Mouse (Mus musculus): ENCODE measurements around the gene Rrnad1. TPM values are rescaled to one million over a fixed set of nuclear protein-coding genes. Genes with fewer than 3 reads are reported as not detected.
"Not testable (repeated sequence)": the region's sequence is repeated elsewhere in the genome, so short reads cannot be mapped to it uniquely, and the experiment has no call there.

Gene Rrnad1
- polyA plus RNA-seq, 1 experiment from 2014 or later = 17.2 TPM

DNA sequence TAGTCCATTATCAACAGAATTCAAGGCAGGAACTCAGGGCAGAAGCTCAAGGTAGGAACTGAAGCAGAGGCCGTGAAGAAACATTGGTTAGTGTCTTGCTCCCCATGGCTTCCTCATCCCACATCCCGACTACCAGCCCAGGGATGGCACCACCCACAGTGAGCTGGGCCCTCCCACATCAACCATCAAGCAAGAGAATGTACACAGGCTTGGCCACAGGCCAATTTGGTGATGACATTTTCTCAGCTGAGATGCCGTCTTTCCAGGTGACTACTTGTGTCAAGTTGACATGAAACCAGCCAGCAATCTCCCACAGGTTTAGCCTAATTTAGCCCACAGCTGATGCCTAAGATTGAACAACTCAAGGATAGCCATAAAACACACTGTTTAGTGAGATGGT is 31.3 kb downstream of the Rrnad1 start:
- 81% methylated on average over 3 of the region's 3 CpGs for WGBS
- ATAC-seq (ENCODE audit: insufficient number of reproducible peaks, low FRiP score, low TSS enrichment, low read depth) = no peak

DNA sequence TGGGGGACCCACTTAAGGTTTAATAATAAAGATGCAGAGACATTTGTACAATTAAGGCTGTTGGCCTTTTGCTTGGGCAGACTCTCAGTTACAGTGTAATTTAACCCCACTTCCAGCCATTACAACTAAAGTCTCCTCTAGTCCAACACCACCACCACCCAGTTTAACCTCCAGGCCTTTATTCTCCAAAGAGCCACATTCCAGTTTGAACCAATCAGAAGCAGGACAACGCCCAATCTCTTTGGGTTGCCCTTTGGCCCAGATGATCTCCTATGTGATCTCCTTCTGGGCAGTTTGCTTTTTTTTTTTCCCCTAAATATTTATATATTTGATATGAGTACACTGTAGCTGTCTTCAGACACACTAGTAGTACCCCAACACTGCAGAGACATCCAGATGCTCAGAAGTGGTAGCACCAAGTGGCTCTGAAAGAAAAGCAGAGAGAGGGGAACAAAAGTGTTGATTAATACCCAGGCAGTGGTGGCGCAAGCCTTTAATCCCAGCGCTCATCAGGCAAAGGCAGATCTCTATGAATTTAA is 37.1 kb downstream of the Rrnad1 start:
- ATAC-seq (ENCODE audit: insufficient number of reproducible peaks, low FRiP score, low TSS enrichment, low read depth) = no peak
- no peaks in the 10 kb centered on the region for H3K9me3 ChIP-seq (ENCODE audit: control insufficient read depth, low read length)
- no peaks in the 10 kb centered on the region for H3K36me3 ChIP-seq (ENCODE audit: control insufficient read depth, insufficient read depth, low read length)
- no peak overlapping the region for H3K27ac ChIP-seq (replicated peaks; ENCODE audit: low read depth, low read length)
- H3K9ac ChIP-seq (ENCODE audit: low read length) = no peak overlapping the region; the same call in 1 of the 2 replicates
- H3K27me3 ChIP-seq (ENCODE audit: control insufficient read depth, insufficient read depth, low read length) = no peaks in the 10 kb centered on the region
- no peak overlapping the region for H3K4me2 ChIP-seq (ENCODE audit: low read depth, severe bottlenecking)
- H3K4me1 ChIP-seq (ENCODE audit: control insufficient read depth, insufficient read depth, low read length) = no peaks in the 10 kb centered on the region
- DNase-seq (ENCODE audit: low spot score) = no peak
- 82% methylated on average over 3 of the region's 3 CpGs for WGBS
- H3K4me3 ChIP-seq (ENCODE audit: low read depth, low read length) = no peak overlapping the region

More for the DNA sequence above, 31.3 kb downstream of the Rrnad1 start:
- H3K27me3 ChIP-seq (ENCODE audit: control insufficient read depth, insufficient read depth, low read length) = no peaks in the 10 kb centered on the region
- no peak overlapping the region for H3K9ac ChIP-seq (ENCODE audit: low read length)
- H3K4me3 ChIP-seq (ENCODE audit: low read depth, low read length) = no peak overlapping the region
- H3K4me2 ChIP-seq (ENCODE audit: low read depth, severe bottlenecking) = no peak overlapping the region
- no peaks in the 10 kb centered on the region for H3K4me1 ChIP-seq (ENCODE audit: control insufficient read depth, insufficient read depth, low read length)
- no peaks in the 10 kb centered on the region for H3K9me3 ChIP-seq (ENCODE audit: control insufficient read depth, low read length)
- no peak overlapping the region for H3K27ac ChIP-seq (replicated peaks; ENCODE audit: low read depth, low read length)
- no peaks in the 10 kb centered on the region for H3K36me3 ChIP-seq (ENCODE audit: control insufficient read depth, insufficient read depth, low read length)
- DNase-seq (ENCODE audit: low spot score) = no peak

GRCm38 (mm10) chr3:87891481-87891880 is 39.0 kb downstream of the Rrnad1 start:
- Histone ChIP-seq H3K4me3 (ENCODE audit: low read depth, low read length) (no peak overlapping the region), H3K4me2 (ENCODE audit: low read depth, severe bottlenecking) (no peak overlapping the region), H3K36me3 (ENCODE audit: control insufficient read depth, insufficient read depth, low read length) (no peaks in the 10 kb centered on the region), H3K27me3 (ENCODE audit: control insufficient read depth, insufficient read depth, low read length) (no peaks in the 10 kb centered on the region), H3K4me1 (ENCODE audit: control insufficient read depth, insufficient read depth, low read length) (no peaks in the 10 kb centered on the region), H3K27ac (replicated peaks; ENCODE audit: low read depth, low read length) (no peak overlapping the region), H3K9ac (ENCODE audit: low read length) (no peak overlapping the region), H3K9me3 (ENCODE audit: control insufficient read depth, low read length) (no peaks in the 10 kb centered on the region)
- DNase-seq (ENCODE audit: low spot score) (no peak), ATAC-seq (ENCODE audit: insufficient number of reproducible peaks, low FRiP score, low TSS enrichment, low read depth) (no peak)
- 69% methylated on average over 3 of the region's 3 CpGs for WGBS

DNA sequence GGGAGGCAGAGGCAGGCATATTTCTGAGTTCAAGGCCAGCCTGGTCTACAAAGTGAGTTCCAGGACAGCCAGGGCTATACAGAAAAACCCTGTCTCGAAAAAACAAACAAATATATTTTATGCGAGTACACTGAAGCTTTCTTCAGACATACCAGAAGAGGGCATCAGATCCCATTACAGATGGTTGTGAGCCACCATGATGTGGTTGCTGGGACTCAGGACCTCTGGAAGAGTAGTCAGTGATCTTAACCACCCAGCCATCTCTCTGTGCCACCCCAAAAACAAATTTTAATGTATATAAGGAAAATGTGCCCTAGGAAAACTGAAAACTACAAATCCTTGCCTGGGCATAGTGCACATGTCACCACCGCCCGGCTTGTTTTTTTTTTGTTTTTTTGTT is 43.1 kb downstream of the Rrnad1 start:
- not testable (repeated sequence) for H3K4me3 ChIP-seq (ENCODE audit: low read depth, low read length); H3K4me1 ChIP-seq (ENCODE audit: control insufficient read depth, insufficient read depth, low read length); H3K27me3 ChIP-seq (ENCODE audit: control insufficient read depth, insufficient read depth, low read length); H3K9ac ChIP-seq (ENCODE audit: low read length); H3K27ac ChIP-seq (replicated peaks; ENCODE audit: low read depth, low read length); ATAC-seq (ENCODE audit: insufficient number of reproducible peaks, low FRiP score, low TSS enrichment, low read depth); H3K4me2 ChIP-seq (ENCODE audit: low read depth, severe bottlenecking); DNase-seq (ENCODE audit: low spot score); H3K9me3 ChIP-seq (ENCODE audit: control insufficient read depth, low read length); H3K36me3 ChIP-seq (ENCODE audit: control insufficient read depth, insufficient read depth, low read length)
- 83% methylated on average over 4 of the region's 4 CpGs for WGBS

- ATAC-seq (ENCODE audit: insufficient number of reproducible peaks, low FRiP score, low TSS enrichment, low read depth) (no peak), DNase-seq (ENCODE audit: low spot score) (no peak)
- 85% methylated on average over 6 of the region's 6 CpGs for WGBS
- peaks cover 9% of the 10 kb centered on the region for H3K4me1 ChIP-seq (ENCODE audit: control insufficient read depth, insufficient read depth, low read length)
- no peaks in the 10 kb centered on the region; the same call in 1 of the 2 replicates for H3K36me3 ChIP-seq (ENCODE audit: control insufficient read depth, insufficient read depth, low read length)
- H3K9ac ChIP-seq (ENCODE audit: low read length) = no peak overlapping the region; the same call in 1 of the 2 replicates
- no peaks in the 10 kb centered on the region for H3K27me3 ChIP-seq (ENCODE audit: control insufficient read depth, insufficient read depth, low read length)
- H3K4me3 ChIP-seq (ENCODE audit: low read depth, low read length) = peak overlapping the region; percentile 92; the same call in 1 of the 2 replicates
- H3K4me2 ChIP-seq (ENCODE audit: low read depth, severe bottlenecking) = peak overlapping the region; percentile 40; the same call in 1 of the 2 replicates
- H3K9me3 ChIP-seq (ENCODE audit: control insufficient read depth, low read length) = no peaks in the 10 kb centered on the region
- H3K27ac ChIP-seq (replicated peaks; ENCODE audit: low read depth, low read length) = no peak overlapping the region
Measured at GRCm38 (mm10) chr3:87886416-87886815, 44.1 kb downstream of the Rrnad1 start.

- Histone ChIP-seq H3K4me2 (ENCODE audit: low read depth, severe bottlenecking) (peak overlapping the region; percentile 40), H3K4me1 (ENCODE audit: control insufficient read depth, insufficient read depth, low read length) (peaks cover 9% of the 10 kb centered on the region), H3K36me3 (ENCODE audit: control insufficient read depth, insufficient read depth, low read length) (no peaks in the 10 kb centered on the region; the same call in 1 of the 2 replicates), H3K9me3 (ENCODE audit: control insufficient read depth, low read length) (no peaks in the 10 kb centered on the region), H3K9ac (ENCODE audit: low read length) (peak overlapping the region; percentile 27; the same call in 1 of the 2 replicates), H3K4me3 (ENCODE audit: low read depth, low read length) (peak overlapping the region; percentile 92), H3K27me3 (ENCODE audit: control insufficient read depth, insufficient read depth, low read length) (no peaks in the 10 kb centered on the region), H3K27ac (replicated peaks; ENCODE audit: low read depth, low read length) (no peak overlapping the region)
- ATAC-seq (ENCODE audit: insufficient number of reproducible peaks, low FRiP score, low TSS enrichment, low read depth) (no peak; the same call in 1 of the 2 replicates), DNase-seq (ENCODE audit: low spot score) (no peak)
- 16% methylated on average over 10 of the region's 10 CpGs for WGBS
Measured at GRCm38 (mm10) chr3:87886004-87886365, 44.5 kb downstream of the Rrnad1 start.

GRCm38 (mm10) chr3:87885281-87886003 is 45.1 kb downstream of the Rrnad1 start, which contains the start of gene Prcc:
Gene Prcc, minus strand, starts transcription at chr3:87885608.
- Histone ChIP-seq H3K4me1 (ENCODE audit: control insufficient read depth, insufficient read depth, low read length) (peaks cover 9% of the 10 kb centered on the region), H3K9ac (ENCODE audit: low read length) (peak within 1 kb of the TSS; percentile 86), H3K27me3 (ENCODE audit: control insufficient read depth, insufficient read depth, low read length) (no peaks in the 10 kb centered on the region), H3K9me3 (ENCODE audit: control insufficient read depth, low read length) (no peaks in the 10 kb centered on the region), H3K4me2 (ENCODE audit: low read depth, severe bottlenecking) (peak within 1 kb of the TSS; percentile 86), H3K27ac (replicated peaks; ENCODE audit: low read depth, low read length) (peak within 1 kb of the TSS; percentile 87), H3K4me3 (ENCODE audit: low read depth, low read length) (peak within 1 kb of the TSS; percentile 92), H3K36me3 (ENCODE audit: control insufficient read depth, insufficient read depth, low read length) (no peaks in the 10 kb centered on the region; the same call in 1 of the 2 replicates)
- peak; percentile 97 for ATAC-seq (ENCODE audit: insufficient number of reproducible peaks, low FRiP score, low TSS enrichment, low read depth)
- WGBS = 0% methylated on average over 33 of the region's 33 CpGs
- peak; percentile 88 for DNase-seq (ENCODE audit: low spot score)

DNA sequence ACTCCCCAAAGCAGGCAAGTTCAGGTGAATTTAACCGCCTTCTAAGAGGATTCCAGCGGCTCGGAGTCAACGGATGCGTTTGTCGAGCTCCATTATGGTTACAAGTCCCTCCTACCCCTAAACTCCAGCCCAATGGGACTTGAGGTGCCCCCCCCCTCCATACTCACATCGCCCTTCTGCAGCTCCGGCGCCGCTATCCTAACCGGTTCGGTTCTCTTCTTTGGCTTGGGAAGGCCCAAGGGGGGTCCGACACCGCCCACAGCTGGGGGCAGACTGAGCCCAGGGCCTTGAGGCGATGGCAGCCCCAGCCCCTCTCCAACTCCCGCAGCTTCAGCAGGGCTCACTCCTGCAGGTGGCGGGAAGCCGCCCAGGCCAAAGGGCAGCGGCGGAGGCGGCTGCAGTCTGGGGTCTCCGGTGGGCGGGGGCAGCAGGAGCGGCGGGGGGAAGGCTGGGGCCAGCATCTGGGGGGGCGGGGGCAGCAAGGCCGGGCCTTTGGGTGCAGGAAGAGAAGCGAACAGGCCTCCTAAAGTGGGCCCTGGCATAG is 45.7 kb downstream of the Rrnad1 start:
- Histone ChIP-seq H3K4me3 (ENCODE audit: low read depth, low read length) (peak overlapping the region; percentile 92), H3K36me3 (ENCODE audit: control insufficient read depth, insufficient read depth, low read length) (no peaks in the 10 kb centered on the region; the same call in 1 of the 2 replicates), H3K4me1 (ENCODE audit: control insufficient read depth, insufficient read depth, low read length) (peaks cover 9% of the 10 kb centered on the region), H3K9me3 (ENCODE audit: control insufficient read depth, low read length) (no peaks in the 10 kb centered on the region), H3K27me3 (ENCODE audit: control insufficient read depth, insufficient read depth, low read length) (no peaks in the 10 kb centered on the region), H3K27ac (replicated peaks; ENCODE audit: low read depth, low read length) (peak overlapping the region; percentile 87), H3K9ac (ENCODE audit: low read length) (peak overlapping the region; percentile 86), H3K4me2 (ENCODE audit: low read depth, severe bottlenecking) (peak overlapping the region; percentile 86)
- DNase-seq (ENCODE audit: low spot score) (peak; percentile 62), ATAC-seq (ENCODE audit: insufficient number of reproducible peaks, low FRiP score, low TSS enrichment, low read depth) (peak; percentile 41)
- 0% methylated on average over 27 of the region's 28 CpGs for WGBS
